Mouse (Mus musculus): ENCODE measurements around the gene Olfr308. TPM values are rescaled to one million over a fixed set of nuclear protein-coding genes. Genes with fewer than 3 reads are reported as not detected.
"Not testable (repeated sequence)": the region's sequence is repeated elsewhere in the genome, so short reads cannot be mapped to it uniquely, and the experiment has no call there.

Olfr308 gene
- not detected in 2 replicates for total RNA-seq (2021)
- long read RNA-seq, experiment 1 = 0 reads
- long read RNA-seq, experiment 2 = 0 reads

DNA sequence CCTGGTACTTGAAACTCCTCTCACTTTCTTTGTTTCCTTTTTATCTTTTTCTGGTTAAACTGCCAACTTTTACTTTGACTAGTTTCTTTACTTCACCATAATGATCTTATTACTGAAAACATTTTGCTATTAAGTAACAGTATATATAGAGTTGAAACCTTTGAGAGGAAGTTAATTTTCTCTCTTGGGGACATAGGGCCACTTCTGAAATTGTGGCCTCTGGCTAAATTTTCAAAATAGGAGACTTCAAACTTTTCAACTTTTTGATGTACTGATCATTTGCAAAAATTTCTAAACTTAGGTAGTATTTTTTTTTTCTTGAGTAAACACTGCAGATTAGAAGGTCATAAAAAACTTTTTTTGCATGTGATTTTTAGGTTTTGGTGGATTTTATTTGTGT, at the start of gene Olfr308:
TSS of gene Olfr308 (minus strand) at position 101 of the 400 bp plus-strand sequence.
- no peak for DNase-seq

DNA sequence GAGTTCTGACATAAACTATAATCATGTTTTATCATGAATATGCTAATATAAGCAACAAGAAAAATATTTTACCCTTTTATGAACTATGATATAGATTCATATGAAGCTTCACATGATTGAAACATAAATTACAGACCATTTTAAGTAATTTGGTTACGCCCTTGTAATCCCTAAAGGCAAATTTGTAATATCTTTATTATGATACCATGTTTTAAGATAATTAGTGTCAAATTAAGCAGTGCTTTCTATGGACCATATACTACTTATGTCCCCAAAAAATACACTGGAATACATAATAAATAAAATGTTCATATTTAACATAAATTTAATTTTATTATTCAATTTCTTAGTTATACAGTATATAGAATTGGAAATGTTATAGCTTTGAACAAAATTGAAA, 41.4 kb upstream of the Olfr308 start, which contains the start of gene Olfr305:
TSS of gene Olfr305 (minus strand) at position 101 of the 400 bp plus-strand sequence.
- no peak for DNase-seq

DNA sequence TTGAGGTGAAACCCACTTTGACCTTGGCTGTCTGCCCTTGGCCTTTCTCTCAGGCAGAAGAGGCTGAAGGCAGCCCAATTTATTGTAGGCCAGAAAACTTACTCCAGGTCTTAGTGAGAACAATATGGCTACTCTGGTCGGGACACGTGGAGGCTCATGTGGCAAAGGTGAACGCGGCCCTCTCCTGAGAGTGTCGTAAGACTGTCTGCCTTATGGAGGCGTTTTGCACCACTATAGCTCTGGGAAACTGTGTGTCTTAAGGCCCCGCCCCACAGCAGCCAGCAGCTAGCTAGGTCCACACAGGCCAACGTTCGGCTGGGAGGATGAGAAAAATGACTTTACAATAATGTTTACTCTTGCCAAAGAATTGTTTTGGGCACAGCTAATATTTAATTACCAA, 20.9 kb upstream of the Olfr308 start:
- DNase-seq = not testable (repeated sequence)

GRCm38 (mm10) chr7:86344253-86344652, 18.8 kb upstream of the Olfr308 start:
- DNase-seq = no peak

DNA sequence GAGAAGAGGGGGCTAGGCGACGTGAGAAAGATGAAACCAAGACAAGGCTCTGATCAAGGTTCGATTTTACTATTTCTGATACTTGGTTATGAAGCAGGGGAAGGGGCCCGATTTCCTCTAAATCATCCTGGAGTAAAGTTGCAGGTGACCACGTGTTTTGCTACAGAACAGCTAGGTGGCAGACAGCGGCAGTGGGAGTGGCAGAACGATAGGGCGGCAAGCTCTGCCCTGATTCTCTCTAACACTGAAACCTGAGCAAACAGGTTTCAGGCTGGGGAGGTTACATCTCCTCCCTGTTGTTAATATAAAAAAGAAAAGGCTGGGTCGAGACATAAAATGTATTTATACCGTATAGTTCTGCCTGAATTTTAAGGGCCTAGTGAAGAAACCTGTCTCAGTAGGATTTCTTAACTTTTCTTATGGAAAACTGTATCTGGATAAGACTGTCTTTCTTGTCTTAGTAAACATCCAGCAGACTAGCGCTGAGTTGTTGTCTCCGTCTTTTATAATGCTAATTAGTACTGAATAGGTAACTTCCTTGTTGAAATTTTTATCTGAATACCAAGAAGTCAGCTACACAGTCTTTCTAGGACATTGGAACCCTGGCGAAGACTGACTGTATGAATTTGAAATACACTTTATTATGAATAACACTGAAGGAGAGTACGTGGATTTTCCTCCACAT, 17.6 kb upstream of the Olfr308 start:
- DNase-seq = no peak

GRCm38 (mm10) chr7:86337486-86337885, 12.1 kb upstream of the Olfr308 start, which contains the start of gene Olfr307:
Gene Olfr307, minus strand, starts transcription at chr7:86337586.
- no peak for DNase-seq

DNA sequence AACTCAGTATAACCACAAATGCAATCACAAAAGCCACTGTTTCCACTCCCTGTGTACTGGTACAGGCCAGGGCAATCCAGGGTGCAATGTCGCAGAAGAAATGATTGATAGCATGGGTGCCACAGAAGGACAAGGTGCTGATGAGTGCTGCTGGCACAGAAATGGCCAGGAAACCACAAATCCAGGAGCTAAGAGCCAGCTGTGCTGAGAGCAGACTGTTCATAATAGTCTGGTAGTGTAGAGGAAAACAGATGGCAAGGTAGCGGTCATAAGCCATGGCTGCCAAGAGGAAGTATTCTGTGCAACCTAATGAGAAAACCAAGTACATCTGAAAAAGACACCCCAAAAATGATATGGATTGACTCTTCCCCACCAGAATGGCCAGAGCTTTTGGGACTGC, 4.1 kb downstream of the Olfr308 start:
- DNase-seq = no peak

GRCm38 (mm10) chr7:86313608-86314007, 11.8 kb downstream of the Olfr308 start, which contains the start of gene Olfr309:
Gene Olfr309, minus strand, starts transcription at chr7:86313708.
- no peak for DNase-seq

- DNase-seq = no peak
These were observed 48.4 kb downstream of the Olfr308 start, which contains the start of gene Olfr310 for GRCm38 (mm10) chr7:86277072-86277471. Gene Olfr310, minus strand, starts transcription at chr7:86277172.

Small RNA genes within 50 kb of the gene (microRNA-seq; reads per million reads assigned to microRNA genes)
- 0 reads per million in 2 experiments for gene Gm23192

Other genes starting within 250 kb of the Olfr308 start
- not detected in 2 replicates for gene Vmn2r75, start 153.9 kb downstream of the Olfr308 start, total RNA-seq (2021)
- not detected in 2 replicates for gene Vmn2r76, start 79.3 kb downstream of the Olfr308 start, total RNA-seq (2021)
- gene Olfr310, start 48.5 kb downstream of the Olfr308 start, total RNA-seq (2021) = not detected in 2 replicates
- gene Olfr309, start 11.9 kb downstream of the Olfr308 start, total RNA-seq (2021) = not detected in 2 replicates
- not detected in 2 replicates for gene Olfr307, start 12.0 kb upstream of the Olfr308 start, total RNA-seq (2021)
- not detected in 2 replicates for gene Olfr305, start 41.3 kb upstream of the Olfr308 start, total RNA-seq (2021)
- not detected in 2 replicates for gene Olfr304, start 61.0 kb upstream of the Olfr308 start, total RNA-seq (2021)
- gene Olfr303, start 72.2 kb upstream of the Olfr308 start, total RNA-seq (2021) = not detected in 2 replicates
- not detected in 2 replicates for gene Olfr301, start 78.2 kb upstream of the Olfr308 start, total RNA-seq (2021)
- not detected in 2 replicates for gene Olfr299, start 134.3 kb upstream of the Olfr308 start, total RNA-seq (2021)
- not detected in 2 replicates for gene Olfr298, start 166.9 kb upstream of the Olfr308 start, total RNA-seq (2021)
- gene Olfr297, start 194.3 kb upstream of the Olfr308 start, total RNA-seq (2021) = not detected in 2 replicates

All from adrenal gland, postnatal 14 days (tissue).